Comparison of ENCODE assay signal across 11 mouse cellular contexts in genomic region chr13:41847516-41848126, GRCm38 (mm10). TPM values are rescaled to one million over a fixed set of nuclear protein-coding genes. Genes with fewer than 3 reads are reported as not detected.
DNase-seq lines count a peak whose midpoint lies in the region; ATAC-seq and TF ChIP-seq lines count a peak whose summit lies in the region.
"Had no signal": no experiment of that assay in that cellular context is flagged by ENCODE, and none has a peak within 500 bp of the region (broad histone marks: within the 10 kb centered on the region; RNA-seq: fewer than 3 reads in every experiment).

Gene Adtrp (minus strand): TSS chr13:41847684.

- no peak for TF ChIP-seq CTCF in CH12.LX (conservative IDR thresholded peaks at IDR 0.05 in 1 of 2, IDR thresholded peaks at IDR 0.05 in 1 of 2; ENCODE audit: low read depth in 2 of 2, low read length in 2 of 2)
- TF ChIP-seq CTCF in lung, postnatal 0 days (IDR thresholded peaks at IDR 0.05) = no peak

- no peaks in the 10 kb centered on the region for H3K36me3 ChIP-seq in intestine, embryonic 16.5 days (ENCODE audit: control insufficient read depth, insufficient read depth, low read length)
- H3K36me3 ChIP-seq in intestine, embryonic 15.5 days = no peaks in the 10 kb centered on the region
- H3K36me3 ChIP-seq in CH12.LX (replicated peaks in 1 of 2; ENCODE audit: control insufficient read depth in 1 of 2, insufficient read depth in 1 of 2, low read length in 1 of 2) = no peaks in the 10 kb centered on the region
- H3K36me3 ChIP-seq in lung, postnatal 0 days (ENCODE audit: insufficient read depth, low read length) = no peaks in the 10 kb centered on the region
- H3K36me3 ChIP-seq: liver, embryonic 13.5 days had no signal

- no peak within 1 kb of the TSS for H3K4me3 ChIP-seq in intestine, embryonic 16.5 days (ENCODE audit: low read length)
- H3K4me3 ChIP-seq in intestine, embryonic 15.5 days (replicated peaks) = no peak within 1 kb of the TSS
- H3K4me3 ChIP-seq in CH12.LX (replicated peaks in 1 of 3; ENCODE audit: low read depth in 2 of 3, low read length in 2 of 3, poor library complexity in 1 of 3) = peak within 1 kb of the TSS in 2 of 3 experiments; percentile 26 to 55
- no peak within 1 kb of the TSS for H3K4me3 ChIP-seq in lung, postnatal 0 days (ENCODE audit: low read depth, low read length)
- H3K4me3 ChIP-seq: liver, embryonic 13.5 days had no signal

- intact Hi-C loops in heart, postnatal 25 days (cut with DNase I) = no loop called here

- dilution Hi-C loops in CH12.LX (cut with MboI; ENCODE audit: extremely low pct_ligation_motif_present, extremely low pct_unique_long_range_greater_than_20kb, low sequenced_read_pairs) = no loop called here

- in situ Hi-C loops in CH12.LX (cut with MboI; ENCODE audit: low pct_ligation_motif_present, low pct_unique_long_range_greater_than_20kb, low sequenced_read_pairs) = no loop called here

- H3K79me2 ChIP-seq in CH12.LX (replicated peaks; ENCODE audit: control insufficient read depth, extremely low read depth, insufficient read depth, poor library complexity, severe bottlenecking) = peaks cover 10% of the 10 kb centered on the region

- ATAC-seq in intestine, embryonic 16.5 days = peak; percentile 52
- ATAC-seq in intestine, embryonic 15.5 days = no peak
- no peak for ATAC-seq in lung, postnatal 0 days

- no peak for TF ChIP-seq EP300 in CH12.LX (IDR thresholded peaks at IDR 0.05; ENCODE audit: low read length)
- no peak for TF ChIP-seq EP300 in lung, postnatal 0 days (IDR thresholded peaks at IDR 0.05)

- TF ChIP-seq POLR2A in CH12.LX (IDR thresholded peaks at IDR 0.05; ENCODE audit: low read depth, low read length) = peak; percentile 70

- H3K27ac ChIP-seq in intestine, embryonic 16.5 days (ENCODE audit: low read length) = no peak within 1 kb of the TSS
- H3K27ac ChIP-seq in intestine, embryonic 15.5 days = no peak within 1 kb of the TSS
- peak within 1 kb of the TSS; percentile 52 for H3K27ac ChIP-seq in CH12.LX (ENCODE audit: insufficient read depth, low read depth)
- 0 out of 2 replicates have a peak within 1 kb of the TSS, but pooled peaks have one; percentile 26 for H3K27ac ChIP-seq in lung, postnatal 0 days (ENCODE audit: low read length)
- H3K27ac ChIP-seq: liver, embryonic 13.5 days had no signal

- H3K9ac ChIP-seq in intestine, embryonic 16.5 days (ENCODE audit: low read depth, low read length) = no peak within 1 kb of the TSS
- H3K9ac ChIP-seq in intestine, embryonic 15.5 days = no peak within 1 kb of the TSS
- peak within 1 kb of the TSS; percentile 72 for H3K9ac ChIP-seq in CH12.LX (ENCODE audit: insufficient read depth, low read depth)
- H3K9ac ChIP-seq in lung, postnatal 0 days (replicated peaks; ENCODE audit: low read depth) = no peak within 1 kb of the TSS
- H3K9ac ChIP-seq: liver, embryonic 13.5 days had no signal

- TF ChIP-seq RAD21 in CH12.LX (IDR thresholded peaks at IDR 0.05; ENCODE audit: low read depth, low read length) = no peak

- no peaks in the 10 kb centered on the region for H3K4me1 ChIP-seq in intestine, embryonic 16.5 days (ENCODE audit: control insufficient read depth, insufficient read depth, low read length)
- no peaks in the 10 kb centered on the region for H3K4me1 ChIP-seq in intestine, embryonic 15.5 days (replicated peaks)
- peaks cover 20 to 44% of the 10 kb centered on the region in 2 experiments; a peak in 3 of 4 replicates for H3K4me1 ChIP-seq in CH12.LX (ENCODE audit: control insufficient read depth in 1 of 2, insufficient read depth in 2 of 2)
- H3K4me1 ChIP-seq in lung, postnatal 0 days (ENCODE audit: insufficient read depth, low read depth, low read length) = no peaks in the 10 kb centered on the region
- H3K4me1 ChIP-seq: liver, embryonic 13.5 days had no signal

- WGBS in intestine, embryonic 16.5 days = 64% methylated on average over 11 of the region's 11 CpGs
- WGBS in intestine, embryonic 15.5 days = 63% methylated on average over 11 of the region's 11 CpGs
- 51% methylated on average over 11 of the region's 11 CpGs for WGBS in lung, postnatal 0 days

- H3K9me3 ChIP-seq in intestine, embryonic 16.5 days (ENCODE audit: control insufficient read depth, low read length) = no peaks in the 10 kb centered on the region
- H3K9me3 ChIP-seq in intestine, embryonic 15.5 days = no peaks in the 10 kb centered on the region
- no peaks in the 10 kb centered on the region for H3K9me3 ChIP-seq in CH12.LX (replicated peaks; ENCODE audit: low read length)
- H3K9me3 ChIP-seq in lung, postnatal 0 days (ENCODE audit: low read length) = no peaks in the 10 kb centered on the region
- H3K9me3 ChIP-seq: liver, embryonic 13.5 days had no signal

- no peak within 1 kb of the TSS for H3K4me2 ChIP-seq in intestine, embryonic 16.5 days (ENCODE audit: low read depth, low read length)
- H3K4me2 ChIP-seq in intestine, embryonic 15.5 days (replicated peaks) = no peak within 1 kb of the TSS
- H3K4me2 ChIP-seq in CH12.LX (ENCODE audit: insufficient read depth, low read depth, poor library complexity, severe bottlenecking) = peak within 1 kb of the TSS; percentile 55
- no peak within 1 kb of the TSS for H3K4me2 ChIP-seq in lung, postnatal 0 days (replicated peaks; ENCODE audit: low read depth, low read length)
- H3K4me2 ChIP-seq: liver, embryonic 13.5 days had no signal

- DNase-seq in CH12.LX (ENCODE audit: extremely low read depth) = no peak
- DNase-seq in adrenal gland, adult 8-10 months = peak; percentile 13
- peak; percentile 21 for DNase-seq in lung, postnatal 0 days (ENCODE audit: low spot score)
- no peak for DNase-seq in frontal cortex, postnatal 14 days (ENCODE audit: low spot score in 2 of 2)
- DNase-seq in spleen, postnatal 36 days (ENCODE audit: low spot score in 2 of 2) = no peak
- no peak for DNase-seq in heart, postnatal 25 days (ENCODE audit: low spot score)
- DNase-seq: liver, embryonic 13.5 days; retina, postnatal 1 day had no signal

- no peaks in the 10 kb centered on the region for H3K27me3 ChIP-seq in intestine, embryonic 16.5 days (replicated peaks; ENCODE audit: control insufficient read depth, insufficient read depth, low read length)
- no peaks in the 10 kb centered on the region for H3K27me3 ChIP-seq in intestine, embryonic 15.5 days (replicated peaks)
- no peaks in the 10 kb centered on the region for H3K27me3 ChIP-seq in CH12.LX (replicated peaks)
- H3K27me3 ChIP-seq in lung, postnatal 0 days (replicated peaks; ENCODE audit: insufficient read depth, low read length) = no peaks in the 10 kb centered on the region
- H3K27me3 ChIP-seq: liver, embryonic 13.5 days had no signal

TF ChIP-seq in CH12.LX, 34 proteins besides CTCF, POLR2A, EP300 and RAD21 (continues in another document):
- no peak for TF ChIP-seq ZC3H11A (IDR thresholded peaks at IDR 0.05; ENCODE audit: low read depth, low read length)
- TF ChIP-seq GABPA (IDR thresholded peaks at IDR 0.05; ENCODE audit: insufficient replicate concordance, low read depth, low read length) = no peak
- no peak for TF ChIP-seq JUN (IDR thresholded peaks at IDR 0.05; ENCODE audit: insufficient read depth, low read depth, low read length)
- no peak for TF ChIP-seq USF2 (conservative IDR thresholded peaks at IDR 0.05; ENCODE audit: low read depth, low read length)
- TF ChIP-seq USF1 (IDR thresholded peaks at IDR 0.05; ENCODE audit: low read depth, low read length) = no peak
- peak; percentile 92 for TF ChIP-seq BHLHE40 (IDR thresholded peaks at IDR 0.05; ENCODE audit: low read depth, low read length)
- no peak for TF ChIP-seq MAFK (IDR thresholded peaks at IDR 0.05; ENCODE audit: insufficient replicate concordance, low read length)
- TF ChIP-seq UBTF (IDR thresholded peaks at IDR 0.05; ENCODE audit: low read depth, low read length) = no peak
- no peak for TF ChIP-seq ETS1 (conservative IDR thresholded peaks at IDR 0.05; ENCODE audit: low read depth, low read length)
- 0 out of 2 replicates have a peak, but pooled peaks have one; percentile 52 for TF ChIP-seq POLR2AphosphoS2 (IDR thresholded peaks at IDR 0.05; ENCODE audit: low read depth, low read length)
- TF ChIP-seq NELFE (IDR thresholded peaks at IDR 0.05; ENCODE audit: low read depth, low read length) = 0 out of 2 replicates have a peak, but pooled peaks have one; percentile 19
- TF ChIP-seq PAX5 (IDR thresholded peaks at IDR 0.05; ENCODE audit: low read length) = no peak
- 0 out of 2 replicates have a peak, but pooled peaks have one; percentile 65 for TF ChIP-seq TBP (conservative IDR thresholded peaks at IDR 0.05; ENCODE audit: low read depth, low read length)
- peak; percentile 42; the same call in 1 of the 2 replicates for TF ChIP-seq MXI1 (IDR thresholded peaks at IDR 0.05; ENCODE audit: low read depth, low read length)
- TF ChIP-seq NRF1 (IDR thresholded peaks at IDR 0.05; ENCODE audit: low read depth, low read length) = no peak
- no peak for TF ChIP-seq ELF1 (IDR thresholded peaks at IDR 0.05; ENCODE audit: low read depth, low read length)
- TF ChIP-seq IRF4 (IDR thresholded peaks at IDR 0.05; ENCODE audit: low read depth, low read length) = peak; percentile 23; the same call in 1 of the 2 replicates
- TF ChIP-seq TCF12 (IDR thresholded peaks at IDR 0.05; ENCODE audit: low read depth, low read length) = peak; percentile 55
- TF ChIP-seq ZNF384 (IDR thresholded peaks at IDR 0.05; ENCODE audit: low read depth, low read length) = peak; percentile 97
- no peak for TF ChIP-seq E2F4 (IDR thresholded peaks at IDR 0.05; ENCODE audit: insufficient replicate concordance, low read depth, low read length)
- no peak for TF ChIP-seq SMC3 (IDR thresholded peaks at IDR 0.05; ENCODE audit: low read depth, low read length)
- TF ChIP-seq HCFC1 (IDR thresholded peaks at IDR 0.05; ENCODE audit: low read depth, low read length) = peak; percentile 44; the same call in 1 of the 2 replicates
- TF ChIP-seq CHD2 (IDR thresholded peaks at IDR 0.05; ENCODE audit: low read length) = no peak
- no peak for TF ChIP-seq MAZ (IDR thresholded peaks at IDR 0.05; ENCODE audit: low read depth, low read length)
- no peak for TF ChIP-seq KAT2A (IDR thresholded peaks at IDR 0.05; ENCODE audit: insufficient replicate concordance, low read length)
- TF ChIP-seq MYC (IDR thresholded peaks at IDR 0.05; ENCODE audit: low read depth, low read length) = no peak
- TF ChIP-seq ZKSCAN1 (IDR thresholded peaks at IDR 0.05; ENCODE audit: borderline replicate concordance, low read depth, low read length) = no peak

RNA-seq across cellular contexts. Expression of gene Adtrp, which starts in this region (rescaled TPM):
- polyA plus RNA-seq in intestine, embryonic 16.5 days (2015; fragmentation: Nextera tagmentation; extraction: Ambion mirVana) = 21.5 and 32.5 TPM in 2 replicates
- polyA plus RNA-seq in intestine, embryonic 15.5 days (2015; fragmentation: Nextera tagmentation; extraction: Ambion mirVana) = 8.7 and 10.0 TPM in 2 replicates
- total RNA-seq in CH12.LX (2012; rRNA removed) = 37.1 and 39.2 TPM in 2 replicates
- 2.4 and 4.2 TPM in 2 replicates for total RNA-seq in CH12.LX (2014; rRNA removed)
- polyA plus RNA-seq in CH12.LX (2012; ENCODE audit: insufficient read length, low read depth) = 6.1 and 7.2 TPM in 2 replicates
- total RNA-seq in adrenal gland, adult 8-10 months (2022) = 10 to 100 TPM in 2 of 4 experiments, 1 to 10 TPM in 1, under 1 TPM in 1; 0.68 to 28.4 (median 15.2) TPM
- polyA plus RNA-seq in lung, postnatal 0 days (2015; fragmentation: Nextera tagmentation; extraction: Ambion mirVana) = 0.43 and 0.61 TPM in 2 replicates
- under 1 TPM; 0.98 to 0.99 TPM for total RNA-seq in heart, postnatal 25 days (2021)
- total RNA-seq: common myeloid progenitor, adult 5-6 weeks had no signal
- polyA plus RNA-seq: liver, embryonic 13.5 days had no signal

Comparison
In these comparisons a context has a peak if more than half of its experiments do, and no peak if none do; other contexts are left out.
1. Peak in DNase-seq and H3K27ac ChIP-seq in lung, postnatal 0 days; RNA of the gene not detected or under 1 TPM.
2. H3K4me3 ChIP-seq: peak in CH12.LX (2 of 3); none in intestine, embryonic 16.5 days (single experiment), intestine, embryonic 15.5 days (single experiment) and lung, postnatal 0 days (single experiment).